Mouse (Mus musculus): ENCODE data around the gene Rbm48.
"Not testable (repeated sequence)": the region's sequence is repeated elsewhere in the genome, so short reads cannot be mapped to it uniquely, and the experiment has no call there.

Rbm48 gene

DNA sequence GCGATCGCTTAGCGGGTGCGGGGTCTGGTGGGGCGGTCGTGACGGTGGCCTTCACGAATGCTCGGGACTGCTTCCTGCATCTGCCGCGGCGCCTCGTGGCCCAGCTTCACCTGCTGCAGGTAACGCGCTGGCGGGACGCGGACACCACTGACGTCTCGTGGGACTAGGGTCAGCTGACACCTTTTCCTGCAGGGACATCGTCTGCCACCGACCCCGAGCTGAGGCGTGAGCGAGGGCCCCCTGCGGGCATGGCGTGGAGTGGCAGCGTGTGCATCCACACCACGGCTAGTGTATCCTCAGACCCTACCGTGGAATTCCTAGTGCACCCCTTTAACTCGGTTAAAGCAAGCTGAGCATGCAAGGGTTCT lies at the start of gene Rbm48:
Gene Rbm48 (minus strand): TSS at position 187 of the 368 bp plus-strand sequence.
- DNase-seq = peak; percentile 77

GRCm38 (mm10) chr5:3645326-3645725 lies 48.9 kb upstream of the Rbm48 start:
- no peak for DNase-seq

- no peak for DNase-seq
Measured at GRCm38 (mm10) chr5:3644621-3645020, 48.2 kb upstream of the Rbm48 start.

GRCm38 (mm10) chr5:3635286-3635685 lies 38.9 kb upstream of the Rbm48 start:
- no peak for DNase-seq

DNA sequence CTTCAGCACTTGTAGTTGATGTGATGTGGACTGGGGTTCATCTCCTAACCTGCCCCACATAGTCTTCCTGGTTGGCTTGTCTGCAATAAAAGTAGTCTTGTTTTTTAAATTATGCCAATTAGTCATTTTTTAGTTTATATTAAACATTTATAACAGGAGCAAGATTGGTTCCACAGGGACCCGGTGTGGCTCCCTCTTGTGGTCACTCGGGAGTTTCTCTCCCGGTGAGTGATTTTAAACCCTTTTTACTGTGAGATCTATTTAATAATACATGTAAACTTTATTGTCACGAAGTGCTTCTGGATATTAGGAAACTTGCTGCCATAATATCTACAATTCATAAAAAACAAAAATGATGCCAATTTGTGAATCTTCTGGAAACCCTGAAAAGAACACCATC lies 37.6 kb upstream of the Rbm48 start:
- DNase-seq = no peak

DNA sequence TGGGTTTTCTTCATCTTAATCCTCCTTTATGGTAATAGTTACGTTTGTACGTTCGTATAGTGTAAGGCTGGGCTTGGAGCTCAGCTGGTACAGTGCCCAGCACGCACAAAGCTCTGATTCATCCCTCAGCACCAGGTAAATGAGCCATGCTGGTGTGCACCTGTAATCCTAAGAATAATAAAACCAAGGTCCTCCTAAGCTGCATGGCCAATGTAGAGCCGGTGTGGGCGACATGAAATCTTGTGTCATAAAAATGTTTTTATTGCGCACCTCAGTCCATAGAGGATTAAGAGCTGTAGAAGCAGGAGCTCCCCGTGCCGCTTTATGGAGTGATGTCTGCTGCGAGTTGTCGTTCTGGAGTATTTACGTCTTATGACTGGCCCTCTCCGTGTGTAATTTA lies 36.9 kb upstream of the Rbm48 start:
- no peak for DNase-seq

DNA sequence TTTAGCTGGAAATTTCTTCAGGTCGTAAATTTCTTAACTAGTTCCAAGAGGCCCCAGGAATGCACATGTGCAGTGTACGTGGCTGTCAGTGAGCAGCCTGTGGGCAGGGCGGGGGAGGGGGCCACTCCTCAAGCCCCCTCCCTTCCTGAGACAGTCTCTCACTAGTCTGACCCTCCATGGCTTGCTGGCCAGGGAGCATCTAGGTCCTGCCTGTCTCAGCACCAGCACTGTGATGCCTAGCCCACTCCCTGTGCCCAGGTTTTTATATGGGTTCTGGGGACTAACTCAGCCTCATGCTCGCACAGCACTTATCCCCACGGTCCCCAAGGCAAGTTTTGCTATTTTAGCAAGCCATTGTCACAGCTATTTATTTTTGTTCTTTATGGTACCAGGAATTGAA lies 35.9 kb upstream of the Rbm48 start:
- no peak for DNase-seq

DNA sequence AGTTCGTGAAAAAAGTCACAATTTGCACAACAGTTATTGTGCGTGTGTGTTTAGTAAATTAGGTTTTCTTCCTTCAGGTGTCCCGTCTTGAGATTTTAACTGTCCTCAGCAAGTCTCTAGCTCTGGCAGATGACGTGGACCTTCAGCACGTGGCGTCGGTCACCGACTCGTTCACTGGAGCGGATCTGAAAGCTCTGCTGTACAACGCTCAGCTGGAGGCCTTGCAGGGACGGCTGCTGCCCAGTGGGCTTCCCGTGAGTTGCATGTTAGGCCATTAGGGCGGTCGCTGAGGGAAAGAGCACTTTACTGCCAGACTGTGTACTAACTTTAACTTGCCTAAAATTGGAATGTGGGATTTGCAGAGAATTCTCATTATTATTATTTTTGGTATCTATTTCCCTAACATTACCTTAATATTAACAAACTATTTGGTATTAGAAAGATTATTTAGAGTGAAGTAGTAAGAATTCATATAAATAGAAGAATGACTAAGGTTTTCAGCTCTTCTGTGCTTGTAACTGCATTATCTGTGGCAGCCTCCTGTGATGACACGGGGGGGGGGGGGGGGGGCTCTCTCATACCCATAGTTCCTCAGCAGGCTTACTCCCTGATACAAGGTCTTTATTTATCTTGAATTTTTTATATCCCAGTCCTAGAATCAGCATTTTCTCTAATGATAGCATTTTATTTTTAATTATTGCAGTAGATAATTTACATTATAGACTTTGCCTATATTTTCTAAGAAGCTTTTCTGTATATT lies 35.3 kb upstream of the Rbm48 start:
- no peak for DNase-seq

DNA sequence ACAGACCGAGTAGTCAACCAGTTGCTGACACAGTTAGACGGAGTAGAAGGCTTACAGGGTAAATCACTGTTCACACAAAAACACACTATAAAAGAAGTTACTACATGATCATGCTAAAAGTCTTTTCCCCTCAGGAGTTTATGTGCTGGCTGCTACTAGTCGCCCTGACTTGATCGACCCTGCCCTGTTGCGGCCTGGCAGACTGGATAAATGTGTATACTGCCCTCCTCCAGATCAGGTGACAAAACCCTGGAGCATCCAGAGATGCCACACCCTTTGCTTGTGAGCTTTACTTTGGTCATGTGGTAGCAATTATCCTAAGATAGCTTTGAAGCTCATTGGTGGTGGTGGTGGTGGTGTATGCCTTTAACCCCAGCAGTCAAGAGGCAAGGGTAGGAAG lies 33.7 kb upstream of the Rbm48 start:
- DNase-seq = no peak

DNA sequence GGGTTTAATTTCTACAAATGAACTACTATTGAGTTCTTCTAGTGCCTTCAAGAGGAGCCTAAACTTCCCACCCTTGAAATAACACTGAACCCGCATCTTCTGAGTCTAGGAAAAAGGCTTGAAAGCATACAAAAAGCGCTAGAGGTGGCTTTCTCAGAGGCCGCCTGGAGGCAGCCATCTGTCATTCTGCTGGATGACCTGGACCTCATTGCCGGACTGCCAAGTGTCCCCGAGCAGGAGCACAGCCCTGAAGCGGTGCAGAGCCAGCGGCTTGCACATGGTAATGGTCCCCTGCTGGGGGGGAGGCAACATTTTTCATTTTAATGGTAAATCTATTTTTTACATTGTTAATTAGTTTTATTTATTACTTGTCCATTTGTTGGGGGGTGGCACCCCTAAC lies 24.1 kb upstream of the Rbm48 start:
- peak; percentile 61 for DNase-seq

- DNase-seq = not testable (repeated sequence)
Measured at GRCm38 (mm10) chr5:3611835-3612234, 15.4 kb upstream of the Rbm48 start.

DNA sequence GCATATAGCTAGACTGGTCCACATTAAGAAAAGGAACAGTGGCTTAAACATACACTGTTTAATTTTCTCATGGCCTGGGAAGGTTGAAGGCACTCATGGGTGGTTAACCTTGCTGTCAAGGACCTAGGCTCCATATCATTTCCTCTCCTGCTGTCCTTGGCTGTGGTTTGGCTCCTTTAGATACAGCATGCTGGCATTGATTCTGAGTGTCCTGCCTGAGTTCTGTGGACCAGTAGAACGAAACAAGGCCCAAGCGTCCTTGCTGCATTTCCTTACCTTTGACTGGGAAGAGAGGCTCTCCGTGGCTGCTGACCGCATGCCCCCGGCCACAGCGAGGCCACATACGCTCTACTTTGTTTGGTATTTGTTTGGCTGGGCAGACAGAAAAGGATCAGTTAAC lies 12.9 kb upstream of the Rbm48 start:
- DNase-seq = no peak

DNA sequence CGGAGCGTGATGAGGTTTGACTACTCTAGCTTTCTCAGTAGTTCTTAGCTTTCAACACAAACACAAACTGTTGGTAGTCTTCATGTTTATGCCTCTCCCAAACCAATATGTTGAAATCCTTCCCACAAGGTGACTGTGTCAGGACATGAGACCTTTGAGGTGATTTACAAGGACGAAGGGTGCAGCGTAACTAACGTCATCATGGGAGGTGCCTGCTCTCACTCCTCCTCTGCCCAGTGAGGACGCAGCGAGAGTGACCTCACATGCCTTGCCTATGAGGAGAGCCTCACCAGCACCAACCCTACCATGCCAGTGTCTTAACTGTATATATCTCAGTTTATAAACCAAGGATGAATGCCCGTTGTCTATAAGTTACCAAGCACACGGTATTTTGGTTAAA lies 10.7 kb upstream of the Rbm48 start:
- no peak for DNase-seq

GRCm38 (mm10) chr5:3600790-3601189 lies 4.4 kb upstream of the Rbm48 start:
- no peak for DNase-seq

DNA sequence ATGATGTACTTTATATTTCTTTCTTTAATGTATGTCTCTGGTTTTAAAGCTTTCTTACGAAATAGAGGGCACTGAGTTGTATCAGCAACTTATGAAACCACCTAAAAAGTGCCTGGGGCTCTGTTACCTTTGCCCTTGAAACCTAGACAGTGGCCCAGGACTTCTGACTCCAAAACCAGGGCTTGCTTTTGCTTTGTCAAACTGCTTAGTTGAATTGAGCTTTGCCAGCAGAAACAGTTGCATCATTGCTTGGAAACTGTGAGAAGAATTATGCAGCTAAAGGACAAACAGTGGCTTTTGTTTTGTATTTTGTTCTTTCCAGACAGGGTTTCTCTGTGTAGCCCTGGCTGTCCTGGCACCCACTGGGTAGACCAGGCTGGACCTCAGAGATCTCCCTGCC lies 3.9 kb upstream of the Rbm48 start:
- no peak for DNase-seq

DNA sequence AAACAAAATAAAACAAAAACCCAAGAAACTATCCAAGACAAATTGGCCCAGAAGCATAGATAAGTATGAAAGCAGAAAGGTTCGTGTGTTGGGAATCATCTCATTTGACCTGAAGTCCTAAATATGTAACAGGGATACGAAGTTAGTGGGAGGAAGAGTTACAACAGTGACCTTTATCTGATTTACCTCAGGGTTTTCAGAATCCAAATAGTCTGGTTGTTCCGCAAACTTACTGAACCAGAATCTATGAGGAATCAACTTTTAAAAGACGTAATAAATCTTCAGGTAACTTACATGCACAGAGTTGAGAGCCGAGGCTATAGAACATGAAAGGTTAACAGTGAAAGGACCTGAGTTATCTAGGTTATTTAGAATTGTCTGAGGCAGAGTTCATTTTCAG lies 2.4 kb upstream of the Rbm48 start:
- DNase-seq = no peak

GRCm38 (mm10) chr5:3597171-3597570 lies 786 bp upstream of the Rbm48 start:
- no peak for DNase-seq

GRCm38 (mm10) chr5:3595693-3596398 lies 539 bp downstream of the Rbm48 start, which contains the start of gene Pex1:
Gene Pex1, plus strand, starts transcription at chr5:3596066.
- peak; percentile 91 for DNase-seq

DNA sequence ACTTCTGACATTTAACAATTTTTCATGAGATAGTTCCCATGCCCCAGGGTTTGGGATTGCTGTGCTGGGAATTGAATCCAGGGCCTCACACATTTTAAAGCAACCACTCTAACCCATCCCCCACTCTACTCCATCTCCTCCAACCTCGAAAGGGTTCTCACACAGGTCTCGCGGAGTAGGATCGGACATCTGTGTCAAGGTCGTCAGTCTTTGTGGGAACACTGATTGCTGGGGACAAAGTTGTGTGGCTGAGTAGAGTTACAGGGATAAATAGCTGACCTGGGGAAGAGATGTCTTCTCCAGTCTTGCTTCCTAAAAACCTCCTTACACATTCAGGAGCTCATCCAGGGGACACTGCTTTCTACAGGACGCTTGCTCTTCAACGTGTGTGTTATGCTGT lies 17.3 kb downstream of the Rbm48 start:
- no peak for DNase-seq

DNA sequence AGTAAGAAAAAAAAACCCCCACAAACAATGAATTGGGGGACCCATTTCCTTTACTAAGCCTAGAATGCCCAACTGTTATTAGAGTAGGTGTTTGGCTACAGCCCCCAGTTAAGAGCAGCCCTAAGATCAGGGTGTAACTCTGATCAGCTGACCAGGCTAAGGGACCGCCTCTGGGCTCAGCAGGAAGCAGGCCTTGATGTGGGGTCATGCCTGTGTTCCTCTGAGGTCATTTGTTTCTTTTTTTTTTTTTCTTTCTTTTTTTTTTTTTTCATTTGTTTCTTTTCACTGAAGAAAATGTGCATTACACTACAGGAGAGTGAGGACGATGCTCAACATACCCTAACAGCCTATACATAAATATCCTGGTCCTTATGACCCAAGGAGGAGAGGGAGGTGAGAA lies 18.4 kb downstream of the Rbm48 start:
- no peak for DNase-seq

DNA sequence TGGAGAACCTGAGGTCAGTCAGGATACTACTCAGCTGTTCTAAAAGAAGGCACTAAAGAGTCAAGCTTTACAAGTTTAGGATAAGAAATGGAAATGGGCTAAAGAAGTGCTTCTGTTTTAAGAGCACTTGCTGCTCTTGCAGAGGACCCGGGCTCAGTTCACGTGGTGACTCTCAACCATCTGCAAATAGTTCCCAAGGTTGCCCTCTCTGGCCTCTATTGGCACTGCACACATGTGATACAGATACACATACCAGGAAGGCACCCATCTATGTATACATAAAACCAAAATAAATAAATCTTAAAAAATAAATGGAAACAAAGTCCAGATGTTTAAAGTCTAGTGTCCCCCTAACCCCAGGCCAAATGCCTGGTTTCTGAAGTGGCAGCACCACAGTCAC lies 21.6 kb downstream of the Rbm48 start:
- DNase-seq = no peak

GRCm38 (mm10) chr5:3571266-3571665 lies 25.1 kb downstream of the Rbm48 start, which contains the start of gene 1700109H08Rik:
Gene 1700109H08Rik, plus strand, starts transcription at chr5:3571566.
- DNase-seq = no peak

DNA sequence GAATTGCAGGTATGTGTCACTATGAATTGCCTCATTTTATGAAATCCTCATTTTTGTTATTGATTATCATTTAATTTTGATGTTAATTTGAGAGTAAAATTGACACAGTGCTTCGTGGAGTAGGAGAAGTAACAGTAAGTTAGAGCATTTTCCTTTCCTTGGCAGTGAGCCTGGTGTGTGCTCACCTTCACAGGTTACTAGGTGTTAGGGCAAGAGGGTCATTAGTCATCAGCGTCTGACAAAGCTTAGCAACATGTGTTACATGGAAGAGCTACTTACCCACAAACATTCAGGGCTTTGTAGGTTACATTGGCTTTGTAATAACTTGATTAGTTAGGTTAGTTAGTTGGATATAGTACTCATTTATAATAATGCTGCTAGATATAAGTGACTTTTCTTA lies 42.2 kb downstream of the Rbm48 start:
- DNase-seq = no peak

GRCm38 (mm10) chr5:3551481-3551880 lies 44.9 kb downstream of the Rbm48 start:
- no peak for DNase-seq

DNA sequence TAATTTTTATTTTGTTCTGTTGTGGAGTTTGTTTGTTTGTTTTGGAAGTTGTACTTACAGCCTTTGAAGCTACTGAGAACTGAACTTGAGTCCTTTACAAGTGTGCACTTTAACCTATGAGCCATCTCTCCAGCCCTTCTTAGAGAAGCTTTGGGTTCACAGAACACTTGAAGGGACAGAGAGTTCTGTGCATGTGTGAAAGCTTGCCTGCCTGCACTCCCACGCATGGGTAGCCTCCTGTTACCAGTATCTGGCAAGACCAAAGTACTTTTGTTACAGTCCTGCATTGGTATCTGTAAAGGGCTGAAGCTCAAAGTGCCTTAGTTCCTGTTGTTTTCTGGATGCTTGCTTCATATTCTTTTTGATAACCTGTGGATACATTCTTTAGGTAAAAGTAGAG lies 50.2 kb downstream of the Rbm48 start:
- DNase-seq = no peak
